Mouse (Mus musculus) spleen, embryonic (tissue): ENCODE data around the gene Wdr82.

Source experiments
- CTCF ChIA-PET: fragments of 350-600 bp; sonication (Branson Sonifier 250); formaldehyde crosslinking; loops from one replicate; lab custom pipeline; 2022; lab: Charles Lee

Gene Wdr82

GRCm38 (mm10) chr9:106195693-106196092 lies 25.0 kb downstream of the Wdr82 start:
- CTCF ChIA-PET = interaction anchor here (1.4 kb wide), 1 partner anchor 10 kb away, joined by 4 read pairs; no protein-coding TSS in a partner anchor

DNA sequence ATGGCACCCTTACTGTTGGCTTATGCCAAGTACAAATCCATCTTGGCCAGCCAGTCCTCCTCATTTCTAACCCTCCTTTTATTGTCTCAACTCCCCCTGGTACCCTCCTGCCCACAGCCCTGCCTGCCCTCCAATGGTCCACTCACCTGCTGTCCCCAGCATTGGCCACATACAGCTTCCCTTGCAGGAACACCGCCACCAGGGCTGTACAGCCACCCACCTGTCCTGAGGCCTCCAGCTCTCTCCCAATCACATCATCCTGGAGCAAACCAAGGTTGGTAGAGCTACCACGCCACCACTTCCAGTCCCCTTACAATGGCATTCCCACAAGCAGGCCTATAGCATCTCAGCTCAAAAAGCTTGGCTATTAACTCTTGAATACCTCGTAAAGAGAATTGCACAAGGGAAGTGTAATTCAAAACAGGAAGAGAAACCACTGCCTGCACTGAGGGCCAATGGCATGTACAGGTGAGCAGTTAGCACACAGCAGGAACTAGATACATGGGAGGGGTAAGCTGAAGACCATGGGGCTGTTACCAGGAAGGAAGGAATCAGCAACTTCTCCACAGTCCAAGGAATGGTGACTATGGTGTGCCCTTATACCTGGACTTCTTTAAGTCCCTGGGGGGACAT lies 26.5 kb downstream of the Wdr82 start:
- CTCF ChIA-PET = interaction anchor here (0.6 to 1.4 kb wide), 2 partner anchors 8 to 66 kb away, joined by 4 to 8 read pairs; no protein-coding TSS in a partner anchor

- CTCF ChIA-PET = no interaction called here
Measured at GRCm38 (mm10) chr9:106197732-106198131, 27.0 kb downstream of the Wdr82 start.

DNA sequence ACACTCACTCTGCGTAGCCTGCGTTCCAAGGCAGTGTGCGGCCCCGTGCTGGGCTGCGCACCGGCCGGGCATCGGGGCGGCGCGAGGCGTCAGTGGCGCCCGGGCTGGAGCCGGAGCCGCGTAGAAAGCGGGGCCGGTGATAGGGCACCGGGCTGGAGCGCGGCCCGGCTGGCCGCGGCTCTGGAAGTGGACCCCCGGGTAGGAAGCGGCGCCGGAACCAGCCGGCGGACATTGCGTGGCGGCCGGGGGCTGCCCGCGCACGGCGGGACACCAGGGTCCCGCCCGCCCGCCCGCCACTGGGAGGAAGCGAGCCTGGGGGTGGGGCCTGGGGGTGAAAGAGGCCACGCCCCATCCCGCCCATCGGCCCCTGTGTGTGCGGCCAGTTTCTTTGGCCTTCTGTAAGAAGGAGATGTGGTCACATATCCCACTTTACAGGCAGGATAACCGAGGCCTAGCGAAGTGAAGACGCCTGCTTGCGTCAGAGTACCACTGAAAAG lies 28.3 kb downstream of the Wdr82 start:
- CTCF ChIA-PET = no interaction called here

DNA sequence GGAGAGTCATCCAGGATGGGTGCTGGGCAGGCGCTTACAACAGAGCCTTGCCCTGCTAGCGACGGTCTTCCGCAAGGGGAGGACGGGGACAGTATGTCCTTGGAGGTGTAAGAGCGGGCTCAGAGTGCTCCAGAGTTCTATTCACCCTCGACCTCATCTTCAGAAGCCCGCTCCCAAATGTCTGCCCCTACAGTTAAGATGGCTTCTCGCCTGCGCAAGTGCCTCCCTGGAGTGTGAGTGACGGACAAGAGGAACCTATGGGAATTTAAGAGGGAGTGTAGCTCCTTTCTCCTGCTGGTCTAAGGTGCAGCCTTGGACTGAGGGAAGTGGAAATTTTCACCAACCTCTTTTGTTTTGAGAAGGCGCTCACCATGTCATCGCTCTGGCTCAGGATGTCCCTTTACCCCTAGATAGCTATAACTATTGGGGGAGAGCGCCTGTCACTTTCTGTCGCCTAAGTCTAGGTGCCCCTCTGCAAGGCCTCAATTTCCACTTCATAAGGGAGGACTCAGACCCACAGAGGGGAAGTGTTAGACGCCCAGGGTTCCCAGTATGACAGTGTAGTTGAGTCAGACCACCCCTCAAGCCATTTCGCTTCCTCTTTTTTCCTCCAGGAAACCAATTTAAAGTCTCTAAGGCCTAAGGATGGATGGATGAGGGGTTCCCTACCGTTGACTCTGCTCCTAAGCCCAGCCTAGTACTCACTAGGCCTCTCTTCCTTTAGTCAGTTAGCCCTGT lies 29.0 kb downstream of the Wdr82 start, which contains the start of gene Ppm1m:
Gene Ppm1m (minus strand): TSS at position 212 of the 738 bp plus-strand sequence.
- CTCF ChIA-PET = no interaction called here

- CTCF ChIA-PET = interaction anchor here (0.6 to 0.8 kb wide), 2 partner anchors 32 to 171 kb away, joined by 6 to 9 read pairs; no protein-coding TSS in a partner anchor
Measured at GRCm38 (mm10) chr9:106201895-106202294, 31.2 kb downstream of the Wdr82 start.

DNA sequence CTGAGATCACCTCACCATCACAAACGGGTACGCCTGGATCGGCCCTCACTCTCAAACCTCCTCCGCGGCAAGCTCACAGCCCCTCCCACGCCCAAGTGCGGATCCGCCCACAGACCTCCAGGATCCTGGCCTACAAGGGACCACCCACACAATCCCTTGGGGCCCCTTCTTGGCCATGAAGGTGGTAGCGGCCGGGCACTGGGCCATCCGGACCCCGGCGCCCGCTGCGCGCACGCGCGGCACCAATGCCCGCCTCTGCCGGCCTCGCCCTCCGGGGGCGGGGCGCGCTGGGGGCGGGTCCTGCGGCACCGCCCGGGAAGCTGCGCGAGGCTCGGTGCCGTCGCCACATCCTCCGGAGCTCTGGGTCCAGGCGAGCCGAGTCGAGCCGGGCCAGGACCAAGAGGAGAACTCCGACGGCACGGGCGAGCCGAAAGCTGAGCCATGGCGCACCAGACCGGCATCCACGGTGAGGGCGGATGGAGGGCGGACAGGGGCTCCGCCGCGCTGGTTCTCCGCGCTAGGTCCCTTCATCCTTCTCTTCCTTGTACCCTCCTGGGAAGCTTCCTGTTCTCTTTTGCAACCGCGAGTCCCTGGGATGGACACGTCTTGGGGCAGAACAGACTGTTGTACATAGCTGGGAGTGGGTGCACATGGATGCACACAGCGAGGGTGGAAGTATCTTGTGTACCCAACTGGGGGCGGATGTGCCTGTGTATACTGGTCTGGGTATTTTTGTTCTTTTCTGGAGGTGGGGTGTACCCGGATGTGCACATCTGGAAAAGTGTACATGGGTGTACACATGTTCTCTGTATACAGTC lies 32.3 kb downstream of the Wdr82 start, which contains the start of gene Twf2:
Gene Twf2 (plus strand): TSS at position 290 of the 818 bp plus-strand sequence.
- CTCF ChIA-PET = interaction anchor here (0.7 to 1.5 kb wide), 2 partner anchors 10 to 13 kb away, joined by 3 read pairs; no protein-coding TSS in a partner anchor

DNA sequence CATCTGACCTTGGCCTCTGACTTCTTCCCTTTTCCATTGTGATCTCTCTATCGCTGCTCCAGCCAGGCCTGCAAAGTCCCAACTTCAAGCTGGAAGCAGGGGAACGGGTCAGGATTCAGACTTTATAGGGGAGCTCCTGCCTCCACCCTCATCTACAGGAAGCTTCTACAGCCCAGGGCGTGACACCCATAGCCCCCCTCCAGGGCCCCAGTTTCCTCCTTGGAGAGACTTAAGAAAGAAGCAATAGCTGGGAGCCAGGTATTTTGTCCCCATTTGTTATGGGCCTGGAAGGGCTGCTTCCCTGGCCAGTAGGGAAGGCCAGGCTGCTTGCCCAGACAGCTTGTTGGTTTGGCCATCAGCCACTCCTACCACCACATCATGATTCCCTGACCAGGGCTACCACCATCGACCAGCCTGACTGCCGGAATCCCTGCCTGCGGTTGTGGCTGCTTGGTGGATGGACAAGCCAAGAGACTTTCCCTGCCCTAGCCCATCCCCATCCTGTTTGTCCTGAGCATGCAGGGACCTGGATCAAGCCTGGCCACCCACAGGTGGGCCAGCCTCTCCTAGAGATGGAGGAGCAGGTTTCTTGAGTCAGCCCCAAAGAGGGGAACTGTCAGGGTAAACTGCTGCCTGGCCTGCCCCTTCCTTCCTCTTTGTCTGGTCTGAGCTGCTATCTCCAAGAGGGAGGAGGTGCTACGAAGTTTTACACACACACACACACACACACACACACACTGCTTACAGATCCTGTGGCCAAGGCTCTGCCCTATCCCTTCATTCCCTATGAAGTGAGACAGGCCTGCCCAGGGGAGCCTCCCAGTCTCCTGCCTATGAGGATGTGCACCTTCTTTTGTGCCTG lies 33.5 kb downstream of the Wdr82 start:
- CTCF ChIA-PET = interaction anchor here (0.6 to 1.5 kb wide), 2 partner anchors 9 to 11 kb away, joined by 3 read pairs; no protein-coding TSS in a partner anchor

DNA sequence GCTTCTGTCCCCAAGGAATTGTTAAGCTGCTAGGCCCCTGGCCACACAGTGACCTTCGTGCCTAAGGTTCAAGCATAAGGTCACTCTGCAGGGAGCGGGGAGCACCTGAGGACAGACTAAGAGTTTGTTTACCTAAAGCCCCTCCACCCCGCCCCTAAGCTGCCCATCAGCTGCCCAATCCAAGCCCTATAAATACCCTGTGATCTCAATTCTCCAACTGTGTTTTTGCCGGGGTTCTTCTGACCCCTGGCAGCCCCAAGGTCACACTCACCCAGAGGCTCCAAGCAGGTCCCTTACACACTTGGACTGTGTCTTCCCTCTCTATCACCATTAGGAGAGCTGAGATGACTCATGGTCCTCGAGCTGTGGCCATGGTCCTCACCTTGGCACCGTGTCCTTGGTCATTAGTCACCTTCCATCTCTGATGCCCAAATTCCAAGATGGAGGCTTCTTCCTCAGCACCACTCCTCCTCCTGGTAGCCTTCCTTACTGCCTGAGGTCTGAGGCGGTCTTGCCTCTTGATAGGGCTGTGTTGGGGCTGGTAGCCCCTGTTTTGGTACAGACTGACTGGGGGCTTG lies 35.1 kb downstream of the Wdr82 start:
- CTCF ChIA-PET = interaction anchor here (0.5 to 1.4 kb wide), 3 partner anchors 10 to 199 kb away, joined by 4 to 7 read pairs (median 6); no protein-coding TSS in a partner anchor

DNA sequence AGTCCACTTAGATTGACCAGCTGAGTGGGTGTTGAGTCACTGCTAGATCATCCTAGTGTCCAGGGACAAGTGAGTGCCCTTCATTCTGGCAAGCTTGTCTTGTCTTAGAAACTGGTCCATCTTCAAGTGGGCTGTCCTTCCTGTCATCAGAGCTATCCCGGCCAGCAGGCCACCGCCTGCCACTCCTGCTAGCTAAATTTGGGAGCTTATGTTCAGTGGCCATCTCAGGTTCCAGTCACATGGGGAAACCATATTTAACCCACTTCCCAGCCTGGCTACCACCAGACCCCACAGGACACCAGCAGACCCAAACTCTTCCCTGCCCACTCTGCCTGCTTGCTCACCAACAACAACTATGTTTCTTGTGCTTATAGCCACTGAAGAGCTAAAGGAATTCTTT lies 35.8 kb downstream of the Wdr82 start:
- CTCF ChIA-PET = no interaction called here

DNA sequence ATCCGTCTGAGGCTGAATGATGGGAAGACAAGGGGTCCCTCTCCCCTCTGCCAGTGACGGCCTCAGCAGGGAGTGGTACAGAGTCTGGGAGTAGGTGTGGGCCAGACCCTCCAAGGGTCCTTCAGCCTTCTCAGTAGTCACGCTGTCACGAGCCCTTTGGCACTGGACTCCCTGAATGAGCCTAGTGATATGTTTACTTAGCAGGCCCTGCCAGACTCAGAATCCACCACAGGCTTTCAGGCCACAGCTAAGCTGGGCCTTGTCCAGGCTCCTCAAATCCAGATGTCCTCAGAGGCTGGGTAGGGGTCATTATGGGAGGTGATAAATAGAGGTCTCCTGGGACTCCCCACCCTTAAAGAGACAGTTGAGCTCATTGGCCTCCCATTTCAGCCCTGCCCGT lies 37.5 kb downstream of the Wdr82 start:
- CTCF ChIA-PET = interaction anchor here (0.5 kb wide), 1 partner anchor 683 kb away, joined by 3 read pairs; no protein-coding TSS in a partner anchor

DNA sequence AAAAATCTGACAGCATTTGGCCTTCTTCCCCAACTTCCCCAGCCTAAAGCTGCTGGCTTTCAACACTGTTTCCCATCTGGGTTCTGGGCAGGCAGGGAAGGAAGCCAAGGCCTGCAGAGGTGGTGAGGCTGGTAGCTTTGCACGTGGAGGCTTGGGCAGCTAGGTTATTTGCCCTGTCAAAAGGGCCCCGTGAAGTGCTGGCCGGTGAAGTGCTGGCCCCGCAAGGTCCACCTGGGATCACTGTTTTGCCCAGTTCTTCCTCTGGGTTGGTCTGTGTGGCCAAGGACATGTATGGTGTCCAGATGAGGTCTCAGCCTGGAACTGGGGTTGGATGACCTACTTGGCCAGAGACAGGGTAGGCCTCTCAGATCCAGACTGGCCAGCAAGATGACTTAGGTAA lies 39.2 kb downstream of the Wdr82 start:
- CTCF ChIA-PET = interaction anchor here (0.7 to 1.4 kb wide), 3 partner anchors 39 to 129 kb away, joined by 3 read pairs; no protein-coding TSS in a partner anchor

GRCm38 (mm10) chr9:106210853-106211609 lies 40.3 kb downstream of the Wdr82 start:
- CTCF ChIA-PET = interaction anchor here (1.4 to 1.6 kb wide), 2 partner anchors 54 to 130 kb away, joined by 3 to 5 read pairs; no protein-coding TSS in a partner anchor

DNA sequence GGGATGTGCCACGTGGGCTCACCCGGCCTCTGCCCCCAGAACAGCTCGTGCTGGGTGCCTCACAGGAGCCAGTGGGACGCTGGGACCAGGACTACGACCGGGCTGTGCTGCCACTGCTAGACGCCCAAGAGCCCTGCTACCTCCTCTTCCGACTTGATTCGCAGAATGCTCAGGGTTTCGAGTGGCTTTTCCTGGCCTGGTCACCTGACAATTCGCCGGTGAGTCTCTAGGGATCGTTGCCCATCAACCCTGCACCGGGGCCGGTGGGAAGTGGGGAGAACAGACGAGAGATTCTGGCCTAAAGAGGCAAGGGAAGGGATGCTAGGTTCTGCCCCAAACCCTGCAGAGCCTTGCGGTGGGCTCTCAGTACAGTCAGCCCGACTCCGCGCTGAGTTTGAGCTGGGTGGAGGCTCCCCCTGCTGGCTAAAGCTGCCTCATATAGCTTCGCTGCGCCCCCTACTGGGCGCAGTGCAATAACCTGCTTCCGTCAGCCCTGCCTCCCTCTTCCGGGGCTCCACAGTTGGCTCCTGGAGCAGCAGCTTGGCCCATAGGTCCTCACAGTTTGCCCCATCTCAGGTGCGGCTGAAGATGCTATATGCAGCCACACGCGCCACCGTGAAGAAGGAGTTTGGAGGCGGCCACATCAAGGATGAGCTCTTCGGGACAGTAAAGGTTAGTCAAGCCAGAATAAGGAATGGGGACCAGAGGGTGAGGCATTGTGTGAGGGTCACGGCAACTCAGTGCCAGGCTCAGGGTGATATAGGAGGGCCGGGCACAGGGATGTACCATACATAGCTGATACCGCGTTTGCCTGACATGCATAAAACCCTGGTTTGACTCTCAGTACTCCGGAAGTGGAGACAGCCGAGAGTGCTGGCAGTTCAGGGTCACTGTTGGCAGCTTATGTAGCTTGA lies 41.2 kb downstream of the Wdr82 start:
- CTCF ChIA-PET = interaction anchor here (0.5 to 1.6 kb wide), 5 partner anchors 43 to 210 kb away, joined by 3 to 5 read pairs (median 3); no protein-coding TSS in a partner anchor

DNA sequence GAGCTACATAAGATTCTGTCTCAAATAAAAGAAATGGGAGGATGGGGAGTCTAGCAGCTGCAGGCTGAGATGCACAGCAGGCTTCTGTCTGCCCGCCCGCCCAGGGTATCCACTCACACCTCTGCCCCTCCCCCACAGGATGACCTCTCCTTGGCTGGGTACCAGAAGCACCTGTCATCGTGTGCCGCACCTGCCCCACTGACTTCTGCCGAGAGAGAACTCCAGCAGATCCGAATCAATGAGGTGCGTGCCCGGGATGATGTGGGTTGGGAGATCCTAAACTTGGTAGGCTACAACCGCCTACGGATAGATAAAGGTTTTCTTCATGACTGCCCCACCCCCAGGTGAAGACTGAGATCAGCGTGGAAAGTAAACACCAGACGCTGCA lies 41.9 kb downstream of the Wdr82 start:
- CTCF ChIA-PET = interaction anchor here (0.5 to 1.6 kb wide), 5 partner anchors 9 to 209 kb away, joined by 3 to 5 read pairs (median 3); no protein-coding TSS in a partner anchor

GRCm38 (mm10) chr9:106215341-106216125 lies 44.8 kb downstream of the Wdr82 start:
- CTCF ChIA-PET = interaction anchor here (0.5 to 1.1 kb wide), 3 partner anchors 12 to 13 kb away, joined by 3 read pairs; no protein-coding TSS in a partner anchor

GRCm38 (mm10) chr9:106216971-106217370 lies 46.2 kb downstream of the Wdr82 start:
- CTCF ChIA-PET = interaction anchor here (1.1 kb wide), 1 partner anchor 14 kb away, joined by 3 read pairs; no protein-coding TSS in a partner anchor
